Mouse (Mus musculus) cortical plate, adult 2 months (tissue): ENCODE measurements around the gene Uhmk1.

Experiments used
- CTCF ChIP-seq: fragments of 200-500 bp; IDR thresholded peaks from 2 replicates; pipeline ENCODE4 v1.5.1; 2011; ENCODE audit warnings: mild to moderate bottlenecking, control low read depth, low read length; ENCODE audit not compliant: insufficient read depth; ENCODE audit errors: extremely low read depth
- POLR2A ChIP-seq: fragments of 200-500 bp; IDR thresholded peaks from 2 replicates; pipeline ENCODE4 v1.6.1; 2011; ENCODE audit warnings: mild to moderate bottlenecking, low read length, control low read depth; ENCODE audit not compliant: insufficient read depth; ENCODE audit errors: extremely low read depth

DNA sequence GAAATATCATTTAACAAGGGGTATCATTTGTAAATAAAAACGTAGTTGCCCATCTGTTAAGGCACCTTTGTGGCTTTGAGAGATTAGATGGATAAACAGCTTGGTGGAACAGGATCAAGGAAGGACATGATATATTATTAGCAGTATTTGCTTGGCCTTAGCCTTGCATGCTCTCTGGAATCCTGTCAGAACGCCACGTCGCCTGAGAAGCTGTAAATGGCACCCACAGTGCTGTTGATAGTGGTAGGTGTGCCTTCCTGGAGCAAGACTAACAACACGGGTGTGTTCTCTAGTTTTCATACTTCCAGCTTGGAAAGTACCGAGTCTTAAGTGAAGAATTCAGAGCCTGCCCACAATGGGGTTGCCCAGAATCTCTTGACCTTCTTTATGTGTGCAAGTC is 39.3 kb downstream of the Uhmk1 start:
- TF ChIP-seq CTCF (no peak), POLR2A (no peak)
